Mouse (Mus musculus): Measurements from ENCODE around the gene Zfp369. TPM values are rescaled to one million over a fixed set of nuclear protein-coding genes. Genes with fewer than 3 reads are reported as not detected.

Gene Zfp369
- polyA plus RNA-seq, 2 experiments: 18.4 to 41.3 TPM

- peak overlapping the region; percentile 87 for H3K27ac ChIP-seq (replicated peaks; ENCODE audit: low read depth, low read length)
- peak overlapping the region; percentile 96 for H3K4me2 ChIP-seq (replicated peaks; ENCODE audit: low read depth, low read length, severe bottlenecking)
These were observed 36.8 kb upstream of the Zfp369 start for GRCm38 (mm10) chr13:65241627-65242318.

GRCm38 (mm10) chr13:65242319-65242787 lies 36.3 kb upstream of the Zfp369 start:
- Histone ChIP-seq H3K4me2 (replicated peaks; ENCODE audit: low read depth, low read length, severe bottlenecking) (peak overlapping the region; percentile 96), H3K9ac (ENCODE audit: low read depth, low read length, severe bottlenecking) (peak overlapping the region; percentile 48; the same call in 1 of the 2 replicates), H3K4me1 (ENCODE audit: control insufficient read depth, insufficient read depth, low read length) (0 out of 2 replicates have a peak, but pooled peaks cover 8% of the 10 kb centered on the region), H3K9me3 (ENCODE audit: control insufficient read depth, low read length) (peaks cover 17% of the 10 kb centered on the region), H3K36me3 (ENCODE audit: control insufficient read depth, insufficient read depth, low read length) (0 out of 2 replicates have a peak, but pooled peaks cover under 1% of the 10 kb centered on the region), H3K4me3 (replicated peaks; ENCODE audit: low read length) (peak overlapping the region; percentile 74), H3K27ac (replicated peaks; ENCODE audit: low read depth, low read length) (no peak overlapping the region), H3K27me3 (ENCODE audit: control insufficient read depth, insufficient read depth, low read length) (no peaks in the 10 kb centered on the region)
- WGBS: 33% methylated on average over 25 of the region's 27 CpGs
- no peak for DNase-seq (ENCODE audit: low spot score)
- ATAC-seq (ENCODE audit: low FRiP score, low read depth): no peak
- no peak for TF ChIP-seq POLR2A (IDR thresholded peaks at IDR 0.05; ENCODE audit: borderline replicate concordance, extremely low read depth, insufficient read depth, insufficient read length)

More at GRCm38 (mm10) chr13:65241627-65242318, 36.8 kb upstream of the Zfp369 start:
- peak; percentile 12 for ATAC-seq (ENCODE audit: low FRiP score, low read depth)
- Histone ChIP-seq H3K36me3 (ENCODE audit: control insufficient read depth, insufficient read depth, low read length) (no peaks in the 10 kb centered on the region), H3K4me3 (replicated peaks; ENCODE audit: low read length) (peak overlapping the region; percentile 74), H3K9ac (ENCODE audit: low read depth, low read length, severe bottlenecking) (peak overlapping the region; percentile 48), H3K4me1 (ENCODE audit: control insufficient read depth, insufficient read depth, low read length) (0 out of 2 replicates have a peak, but pooled peaks cover 8% of the 10 kb centered on the region), H3K9me3 (ENCODE audit: control insufficient read depth, low read length) (peaks cover 12% of the 10 kb centered on the region; the same call in 1 of the 2 replicates), H3K27me3 (ENCODE audit: control insufficient read depth, insufficient read depth, low read length) (no peaks in the 10 kb centered on the region)
- no peak for TF ChIP-seq POLR2A (IDR thresholded peaks at IDR 0.05; ENCODE audit: borderline replicate concordance, extremely low read depth, insufficient read depth, insufficient read length)
- 5% methylated on average over 47 of the region's 51 CpGs for WGBS
- peak; percentile 3 for DNase-seq (ENCODE audit: low spot score)

GRCm38 (mm10) chr13:65243273-65243672 lies 35.3 kb upstream of the Zfp369 start:
- Histone ChIP-seq H3K4me2 (replicated peaks; ENCODE audit: low read depth, low read length, severe bottlenecking) (no peak overlapping the region), H3K36me3 (ENCODE audit: control insufficient read depth, insufficient read depth, low read length) (peaks cover 7% of the 10 kb centered on the region; the same call in 1 of the 2 replicates), H3K9me3 (ENCODE audit: control insufficient read depth, low read length) (peaks cover 24% of the 10 kb centered on the region), H3K9ac (ENCODE audit: low read depth, low read length, severe bottlenecking) (no peak overlapping the region), H3K27ac (replicated peaks; ENCODE audit: low read depth, low read length) (no peak overlapping the region), H3K27me3 (ENCODE audit: control insufficient read depth, insufficient read depth, low read length) (no peaks in the 10 kb centered on the region), H3K4me1 (ENCODE audit: control insufficient read depth, insufficient read depth, low read length) (0 out of 2 replicates have a peak, but pooled peaks cover 8% of the 10 kb centered on the region), H3K4me3 (replicated peaks; ENCODE audit: low read length) (no peak overlapping the region)
- TF ChIP-seq POLR2A (IDR thresholded peaks at IDR 0.05; ENCODE audit: borderline replicate concordance, extremely low read depth, insufficient read depth, insufficient read length): no peak
- no peak for ATAC-seq (ENCODE audit: low FRiP score, low read depth)
- no peak for DNase-seq (ENCODE audit: low spot score)
- 90% methylated on average over 4 of the region's 4 CpGs for WGBS

- no peak for TF ChIP-seq POLR2A (IDR thresholded peaks at IDR 0.05; ENCODE audit: borderline replicate concordance, extremely low read depth, insufficient read depth, insufficient read length)
- H3K9me3 ChIP-seq (ENCODE audit: control insufficient read depth, low read length): peaks cover 49% of the 10 kb centered on the region
- peak overlapping the region; percentile 25 for H3K4me2 ChIP-seq (replicated peaks; ENCODE audit: low read depth, low read length, severe bottlenecking)
These were observed 20.2 kb upstream of the Zfp369 start for GRCm38 (mm10) chr13:65258175-65258954.

GRCm38 (mm10) chr13:65259239-65259638 lies 19.4 kb upstream of the Zfp369 start, which contains the start of gene Gm10775:
TSS of gene Gm10775 (plus strand) at chr13:65259539.
- WGBS: 44% methylated on average over 29 of the region's 29 CpGs
- no peaks in the 10 kb centered on the region for H3K27me3 ChIP-seq (ENCODE audit: control insufficient read depth, insufficient read depth, low read length)
- ATAC-seq (ENCODE audit: low FRiP score, low read depth): no peak
- H3K4me1 ChIP-seq (ENCODE audit: control insufficient read depth, insufficient read depth, low read length): no peaks in the 10 kb centered on the region
- no peak for DNase-seq (ENCODE audit: low spot score)
- peaks cover 11% of the 10 kb centered on the region; the same call in 1 of the 2 replicates for H3K36me3 ChIP-seq (ENCODE audit: control insufficient read depth, insufficient read depth, low read length)
- peak within 1 kb of the TSS; percentile 25; the same call in 1 of the 2 replicates for H3K4me2 ChIP-seq (replicated peaks; ENCODE audit: low read depth, low read length, severe bottlenecking)
- H3K9me3 ChIP-seq (ENCODE audit: control insufficient read depth, low read length): peaks cover 58% of the 10 kb centered on the region
- no peak within 1 kb of the TSS for H3K27ac ChIP-seq (replicated peaks; ENCODE audit: low read depth, low read length)
- no peak for TF ChIP-seq POLR2A (IDR thresholded peaks at IDR 0.05; ENCODE audit: borderline replicate concordance, extremely low read depth, insufficient read depth, insufficient read length)
- H3K9ac ChIP-seq (ENCODE audit: low read depth, low read length, severe bottlenecking): no peak within 1 kb of the TSS
- peak within 1 kb of the TSS; percentile 18 for H3K4me3 ChIP-seq (replicated peaks; ENCODE audit: low read length)

More at GRCm38 (mm10) chr13:65258175-65258954, 20.2 kb upstream of the Zfp369 start:
- 32% methylated on average over 34 of the region's 36 CpGs for WGBS
- peak overlapping the region; percentile 18 for H3K4me3 ChIP-seq (replicated peaks; ENCODE audit: low read length)
- H3K27ac ChIP-seq (replicated peaks; ENCODE audit: low read depth, low read length): no peak overlapping the region
- H3K36me3 ChIP-seq (ENCODE audit: control insufficient read depth, insufficient read depth, low read length): peaks cover 11% of the 10 kb centered on the region; the same call in 1 of the 2 replicates
- H3K4me1 ChIP-seq (ENCODE audit: control insufficient read depth, insufficient read depth, low read length): no peaks in the 10 kb centered on the region
- H3K9ac ChIP-seq (ENCODE audit: low read depth, low read length, severe bottlenecking): no peak overlapping the region
- peak; percentile 69 for ATAC-seq (ENCODE audit: low FRiP score, low read depth)
- no peaks in the 10 kb centered on the region for H3K27me3 ChIP-seq (ENCODE audit: control insufficient read depth, insufficient read depth, low read length)
- peak; percentile 10 for DNase-seq (ENCODE audit: low spot score)
